Mouse (Mus musculus): ENCODE measurements around the gene Cox6a1.

DNA sequence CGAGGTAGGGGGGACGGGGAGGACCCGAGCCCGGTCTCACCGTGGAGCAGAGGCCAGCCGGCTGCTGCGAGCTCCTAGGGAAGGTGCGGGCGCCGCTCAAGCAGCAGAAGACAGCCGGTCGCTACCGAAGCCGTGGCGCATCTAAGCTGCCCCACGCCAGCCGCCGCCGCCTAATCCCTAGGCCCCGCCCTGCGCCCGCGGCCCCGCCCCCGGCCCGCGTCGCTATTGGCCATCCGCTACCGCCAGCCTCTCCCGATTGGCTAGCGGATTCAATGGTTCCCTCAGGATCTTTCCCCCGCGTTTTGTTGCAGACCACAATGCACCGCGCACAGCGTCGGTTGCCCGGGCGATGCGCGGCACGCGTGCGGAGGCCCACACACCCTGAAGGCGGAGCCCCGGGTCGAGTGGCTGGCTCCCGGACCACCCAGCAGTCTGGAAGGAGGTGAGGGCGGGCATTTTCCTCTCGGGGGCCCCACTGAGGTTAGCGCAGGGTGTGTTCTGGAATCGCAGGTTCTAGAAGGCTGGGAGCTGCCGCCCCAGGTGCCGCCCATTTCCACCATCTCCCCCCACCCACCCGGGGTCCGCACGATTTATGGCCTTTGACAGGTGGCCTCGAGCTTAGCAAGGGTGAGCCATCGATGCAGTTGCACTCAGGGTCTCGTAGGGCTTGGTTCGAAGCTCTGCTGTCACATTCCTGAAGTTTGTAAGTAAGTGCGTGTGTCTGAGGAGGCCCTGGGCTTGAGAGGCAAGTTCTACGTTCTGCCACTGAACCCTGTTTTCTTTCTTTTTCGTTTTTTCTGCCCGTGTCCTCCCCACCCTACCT, 47.8 kb downstream of the Cox6a1 start, which contains the start of gene Dynll1:
- TF ChIP-seq CTCF (IDR thresholded peaks at IDR 0.05; ENCODE audit: extremely low read depth, insufficient read length, insufficient replicate concordance, low read depth, low read length) = no peak
- peak; percentile 93 for TF ChIP-seq POLR2A (IDR thresholded peaks at IDR 0.05; ENCODE audit: low read depth, low read length)

Data from small intestine, adult 2 months (tissue).